Mouse (Mus musculus): ENCODE measurements at regions not wholly inside any gene's neighbourhood (a gene's known extent, or its start where the extent isn't known, plus 50 kb on each side); places are given as distances from the start of the nearest gene placed in this dataset.

DNA sequence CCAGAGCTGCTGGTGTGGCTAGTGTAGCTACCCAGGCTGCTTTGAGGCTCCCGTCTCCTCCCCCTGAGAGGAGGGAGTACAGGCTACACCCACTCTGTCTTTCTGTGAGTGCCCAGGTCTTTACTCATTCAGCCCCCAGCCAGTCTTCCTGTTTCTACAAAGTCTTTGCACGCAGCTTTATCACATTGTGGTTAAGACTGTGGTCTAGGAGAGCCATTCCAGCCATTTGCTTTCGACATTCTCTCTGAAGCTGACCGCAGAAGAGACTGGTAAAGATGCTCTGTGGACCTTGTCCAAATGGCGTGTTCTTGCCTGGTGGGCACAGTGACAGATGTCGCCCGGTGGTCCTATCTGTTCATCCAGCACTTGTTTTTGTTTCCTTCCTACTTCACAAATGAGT lies 62.0 kb downstream of the Tpra1 start:
- H3K4me3 ChIP-seq, result no peak overlapping the region
- no peak overlapping the region for H3K9ac ChIP-seq
- WGBS, result 73% methylated on average over 7 of the region's 7 CpGs
- H3K36me3 ChIP-seq, result no peaks in the 10 kb centered on the region
- H3K9me3 ChIP-seq (replicated peaks), result no peaks in the 10 kb centered on the region
- ATAC-seq (ENCODE audit: insufficient number of reproducible peaks, low FRiP score), result no peak
- H3K4me2 ChIP-seq, result no peak overlapping the region
- H3K4me1 ChIP-seq (replicated peaks), result peaks cover 28% of the 10 kb centered on the region
- no peak overlapping the region for H3K27ac ChIP-seq (ENCODE audit: poor library complexity, severe bottlenecking)
- H3K27me3 ChIP-seq (replicated peaks), result no peaks in the 10 kb centered on the region

DNA sequence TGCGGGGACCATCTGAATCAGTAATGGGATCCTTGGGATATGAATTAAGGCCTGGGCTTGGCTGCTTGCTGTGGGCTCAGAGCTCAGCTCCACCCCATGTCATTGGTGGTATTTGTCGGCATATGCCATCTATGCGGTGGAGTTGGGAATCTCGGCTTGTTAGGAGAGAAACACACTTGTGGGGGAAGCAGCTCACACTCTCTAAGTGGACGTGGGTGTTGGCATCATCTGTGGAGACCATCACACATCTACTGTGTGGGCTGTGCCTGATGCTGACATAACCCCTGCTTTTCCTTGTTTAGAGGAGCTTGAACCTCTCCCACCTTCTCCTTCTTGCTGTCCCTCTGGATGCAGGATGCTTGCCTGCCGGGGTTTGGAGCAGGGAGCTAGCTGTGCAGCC lies 62.9 kb downstream of the Tpra1 start:
- H3K36me3 ChIP-seq, result no peaks in the 10 kb centered on the region
- H3K9me3 ChIP-seq (replicated peaks), result no peaks in the 10 kb centered on the region
- H3K9ac ChIP-seq, result no peak overlapping the region
- H3K27me3 ChIP-seq (replicated peaks), result no peaks in the 10 kb centered on the region
- H3K4me1 ChIP-seq (replicated peaks), result peaks cover 21% of the 10 kb centered on the region
- H3K4me2 ChIP-seq, result no peak overlapping the region
- ATAC-seq (ENCODE audit: insufficient number of reproducible peaks, low FRiP score), result no peak
- 78% methylated on average over 6 of the region's 6 CpGs for WGBS
- H3K4me3 ChIP-seq, result no peak overlapping the region
- H3K27ac ChIP-seq (ENCODE audit: poor library complexity, severe bottlenecking), result no peak overlapping the region

DNA sequence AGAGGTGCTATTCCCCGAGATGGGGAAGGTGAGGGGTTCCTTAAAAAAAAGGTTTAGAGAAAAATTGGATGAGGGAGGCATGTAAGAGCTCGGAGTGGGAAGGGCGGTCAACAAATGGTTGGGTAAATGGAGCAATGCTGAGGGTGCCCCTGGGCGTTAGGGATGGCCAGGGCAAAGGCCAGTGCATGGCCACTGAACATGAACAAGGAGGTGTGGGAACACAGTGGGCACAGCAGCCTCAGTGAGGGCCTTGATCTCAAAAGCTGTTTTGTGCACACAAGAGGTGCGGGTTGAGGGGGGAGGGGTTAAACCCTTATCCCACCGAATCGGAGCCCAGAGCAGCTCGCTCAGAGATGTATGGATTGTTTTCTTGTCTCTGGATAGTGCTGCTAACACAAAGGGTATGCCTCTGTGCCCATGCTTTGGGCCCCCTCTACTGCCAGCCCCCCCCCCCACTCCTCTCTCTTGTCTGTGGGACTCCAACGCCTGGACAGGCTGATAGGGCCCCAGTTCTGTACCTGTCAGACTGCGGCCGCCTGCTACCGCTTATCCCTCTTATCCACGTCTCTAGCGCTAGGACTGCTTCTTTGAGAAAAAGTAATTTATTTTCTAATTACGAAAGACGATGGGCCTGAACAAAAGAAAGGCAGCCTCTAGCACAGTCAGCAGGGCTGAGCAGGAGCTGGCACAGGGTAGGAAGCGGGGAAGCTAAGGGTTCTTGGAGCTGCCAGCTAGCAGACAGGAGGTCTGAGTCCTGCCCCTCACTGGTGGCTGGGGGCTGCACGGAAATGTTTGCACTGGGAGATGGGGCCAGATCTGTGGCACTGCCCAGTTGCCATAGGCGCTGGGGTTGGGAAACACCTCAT lies 63.5 kb downstream of the Tpra1 start:
- H3K9ac ChIP-seq, result no peak overlapping the region
- no peak overlapping the region for H3K4me3 ChIP-seq
- peaks cover 14% of the 10 kb centered on the region for H3K4me1 ChIP-seq (replicated peaks)
- no peaks in the 10 kb centered on the region for H3K9me3 ChIP-seq (replicated peaks)
- H3K36me3 ChIP-seq, result no peaks in the 10 kb centered on the region
- H3K27me3 ChIP-seq (replicated peaks), result no peaks in the 10 kb centered on the region
- no peak for ATAC-seq (ENCODE audit: insufficient number of reproducible peaks, low FRiP score)
- no peak overlapping the region for H3K4me2 ChIP-seq
- no peak overlapping the region for H3K27ac ChIP-seq (ENCODE audit: poor library complexity, severe bottlenecking)
- WGBS, result 59% methylated on average over 19 of the region's 19 CpGs

DNA sequence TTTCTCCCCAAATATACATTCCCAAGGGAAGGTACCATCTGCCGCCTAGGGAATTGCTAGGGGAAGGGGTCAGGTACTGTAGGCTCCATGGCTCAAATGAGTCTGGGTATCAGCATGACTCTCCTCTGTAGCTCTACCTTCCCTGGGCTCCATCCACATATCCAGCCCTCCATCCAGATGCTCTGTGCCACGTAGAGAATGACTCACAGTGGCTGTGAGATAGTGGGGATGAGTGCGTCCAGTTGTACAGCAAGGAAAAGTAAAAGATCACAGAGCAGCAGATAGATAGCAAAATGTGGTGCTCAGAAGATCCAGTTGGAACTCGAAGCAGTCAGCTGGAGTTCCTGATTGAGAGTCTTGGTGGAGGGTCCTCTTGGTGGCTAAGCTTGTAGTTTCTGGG lies 64.5 kb downstream of the Tpra1 start:
- Histone ChIP-seq H3K27me3 (replicated peaks) (no peaks in the 10 kb centered on the region), H3K27ac (ENCODE audit: poor library complexity, severe bottlenecking) (no peak overlapping the region), H3K4me3 (no peak overlapping the region), H3K4me2 (no peak overlapping the region), H3K9ac (no peak overlapping the region), H3K4me1 (replicated peaks) (peaks cover 7% of the 10 kb centered on the region), H3K36me3 (no peaks in the 10 kb centered on the region), H3K9me3 (replicated peaks) (no peaks in the 10 kb centered on the region)
- 47% methylated on average over 4 of the region's 4 CpGs for WGBS
- no peak for ATAC-seq (ENCODE audit: insufficient number of reproducible peaks, low FRiP score)

- ATAC-seq (ENCODE audit: insufficient number of reproducible peaks, low FRiP score), result no peak; the same call in 1 of the 2 replicates
- peaks cover 4% of the 10 kb centered on the region; the same call in 1 of the 2 replicates for H3K27me3 ChIP-seq (replicated peaks)
- H3K27ac ChIP-seq (ENCODE audit: poor library complexity, severe bottlenecking), result no peak overlapping the region
- 0 out of 2 replicates have a peak, but pooled peaks cover 7% of the 10 kb centered on the region for H3K4me1 ChIP-seq (replicated peaks)
- no peak overlapping the region for H3K9ac ChIP-seq
- H3K4me2 ChIP-seq, result no peak overlapping the region
- H3K4me3 ChIP-seq, result no peak overlapping the region
- no peaks in the 10 kb centered on the region for H3K36me3 ChIP-seq
- H3K9me3 ChIP-seq (replicated peaks), result no peaks in the 10 kb centered on the region
- 66% methylated on average over 4 of the region's 4 CpGs for WGBS
Observed at GRCm38 (mm10) chr6:88968842-88969241, 66.8 kb downstream of the Tpra1 start.

DNA sequence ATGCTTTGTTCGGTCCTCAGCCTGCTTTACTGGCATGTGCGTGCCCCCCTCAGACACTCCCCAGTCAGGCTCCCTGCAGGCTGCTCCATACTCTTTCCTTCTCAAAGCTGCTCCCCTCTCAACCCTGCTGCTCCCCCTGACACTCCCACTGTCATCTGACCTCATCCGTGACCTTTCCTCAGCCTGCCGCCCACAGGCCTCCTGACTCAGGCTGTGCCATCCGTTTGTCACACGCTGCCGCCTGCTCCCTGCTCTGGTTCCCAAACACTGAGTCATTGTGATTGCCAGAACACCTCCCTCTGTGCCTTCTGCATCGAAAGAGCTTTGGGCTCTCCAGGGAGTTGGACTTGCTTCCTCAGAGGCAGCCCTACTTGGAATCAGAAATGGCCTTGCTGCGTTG lies 69.7 kb downstream of the Tpra1 start:
- Histone ChIP-seq H3K4me2 (no peak overlapping the region), H3K4me3 (no peak overlapping the region), H3K4me1 (replicated peaks) (peaks cover 11% of the 10 kb centered on the region; the same call in 1 of the 2 replicates), H3K9me3 (replicated peaks) (no peaks in the 10 kb centered on the region), H3K27ac (ENCODE audit: poor library complexity, severe bottlenecking) (no peak overlapping the region), H3K36me3 (no peaks in the 10 kb centered on the region), H3K9ac (no peak overlapping the region), H3K27me3 (replicated peaks) (peaks cover 15% of the 10 kb centered on the region; the same call in 1 of the 2 replicates)
- no peak for ATAC-seq (ENCODE audit: insufficient number of reproducible peaks, low FRiP score)
- 31% methylated on average over 9 of the region's 9 CpGs for WGBS

GRCm38 (mm10) chr6:88974457-88974856 lies 72.4 kb downstream of the Tpra1 start:
- Histone ChIP-seq H3K9ac (no peak overlapping the region), H3K4me3 (no peak overlapping the region), H3K27me3 (replicated peaks) (peaks cover 32% of the 10 kb centered on the region), H3K4me2 (no peak overlapping the region), H3K36me3 (no peaks in the 10 kb centered on the region), H3K4me1 (replicated peaks) (peaks cover 14% of the 10 kb centered on the region; the same call in 1 of the 2 replicates), H3K9me3 (replicated peaks) (no peaks in the 10 kb centered on the region), H3K27ac (ENCODE audit: poor library complexity, severe bottlenecking) (no peak overlapping the region)
- no peak for ATAC-seq (ENCODE audit: insufficient number of reproducible peaks, low FRiP score)
- 66% methylated on average over 7 of the region's 7 CpGs for WGBS

DNA sequence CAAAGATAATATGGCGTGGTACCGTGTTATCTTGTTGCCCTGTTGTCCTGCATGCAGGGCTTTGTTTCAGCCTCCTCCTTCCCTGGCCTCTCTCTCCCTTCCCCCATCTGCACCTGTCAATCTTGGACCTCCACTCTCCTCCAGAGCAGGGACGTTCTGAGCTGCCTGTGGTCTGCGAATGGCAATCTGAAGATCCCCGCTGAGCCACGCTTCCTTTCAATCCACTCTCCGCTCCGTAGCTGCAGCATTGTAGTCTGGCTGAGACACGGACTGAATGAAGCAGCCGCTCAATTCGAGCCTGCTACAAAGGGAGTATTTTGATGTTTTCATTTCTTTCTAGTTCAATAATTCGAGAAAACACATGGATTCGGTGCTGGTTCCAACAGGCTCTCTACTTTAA lies 74.5 kb downstream of the Tpra1 start:
- H3K27me3 ChIP-seq (replicated peaks), result peaks cover 37% of the 10 kb centered on the region
- no peak overlapping the region for H3K4me3 ChIP-seq
- 9% methylated on average over 13 of the region's 13 CpGs for WGBS

GRCm38 (mm10) chr6:88976994-88977393 lies 74.9 kb downstream of the Tpra1 start:
- Histone ChIP-seq H3K27me3 (replicated peaks) (peaks cover 39% of the 10 kb centered on the region), H3K9me3 (replicated peaks) (no peaks in the 10 kb centered on the region), H3K27ac (ENCODE audit: poor library complexity, severe bottlenecking) (no peak overlapping the region), H3K36me3 (no peaks in the 10 kb centered on the region), H3K9ac (no peak overlapping the region), H3K4me3 (no peak overlapping the region), H3K4me2 (no peak overlapping the region), H3K4me1 (replicated peaks) (peaks cover 13% of the 10 kb centered on the region)
- no peak for ATAC-seq (ENCODE audit: insufficient number of reproducible peaks, low FRiP score)
- WGBS, result under 1% methylated on average over 8 of the region's 8 CpGs

More for the DNA sequence above, 74.5 kb downstream of the Tpra1 start:
- H3K27ac ChIP-seq (ENCODE audit: poor library complexity, severe bottlenecking), result no peak overlapping the region
- H3K9ac ChIP-seq, result no peak overlapping the region
- no peak overlapping the region for H3K4me2 ChIP-seq
- H3K9me3 ChIP-seq (replicated peaks), result no peaks in the 10 kb centered on the region
- H3K36me3 ChIP-seq, result no peaks in the 10 kb centered on the region
- peaks cover 17% of the 10 kb centered on the region for H3K4me1 ChIP-seq (replicated peaks)
- ATAC-seq (ENCODE audit: insufficient number of reproducible peaks, low FRiP score), result no peak

GRCm38 (mm10) chr6:88978970-88979369 lies 76.9 kb downstream of the Tpra1 start:
- Histone ChIP-seq H3K9me3 (replicated peaks) (no peaks in the 10 kb centered on the region), H3K27me3 (replicated peaks) (peaks cover 33% of the 10 kb centered on the region), H3K36me3 (no peaks in the 10 kb centered on the region), H3K4me2 (no peak overlapping the region), H3K27ac (ENCODE audit: poor library complexity, severe bottlenecking) (no peak overlapping the region), H3K4me1 (replicated peaks) (peaks cover 13% of the 10 kb centered on the region), H3K9ac (no peak overlapping the region), H3K4me3 (no peak overlapping the region)
- ATAC-seq (ENCODE audit: insufficient number of reproducible peaks, low FRiP score), result no peak
- 58% methylated on average over 4 of the region's 4 CpGs for WGBS

DNA sequence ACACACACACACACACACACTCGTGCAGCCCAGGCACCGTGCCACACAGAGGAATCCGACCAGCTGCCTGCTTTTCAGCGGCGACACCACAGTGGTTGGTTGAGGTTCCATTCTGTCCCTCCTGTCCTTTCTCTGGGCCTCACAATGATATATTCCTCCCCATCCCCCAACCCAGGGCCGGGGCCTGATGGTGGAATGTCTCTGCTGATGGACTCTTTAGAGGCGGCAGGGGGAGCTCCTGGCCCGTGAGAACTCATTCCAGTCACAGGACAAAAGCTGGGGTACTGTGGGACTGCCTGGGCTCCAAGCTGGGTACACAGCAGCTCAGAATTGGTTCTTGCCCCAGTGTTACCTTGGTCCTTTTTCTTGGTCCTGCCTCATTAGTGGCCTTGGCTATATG lies 78.1 kb downstream of the Tpra1 start:
- no peak overlapping the region for H3K4me3 ChIP-seq
- 12% methylated on average over 8 of the region's 8 CpGs for WGBS
- no peak for ATAC-seq (ENCODE audit: insufficient number of reproducible peaks, low FRiP score)

DNA sequence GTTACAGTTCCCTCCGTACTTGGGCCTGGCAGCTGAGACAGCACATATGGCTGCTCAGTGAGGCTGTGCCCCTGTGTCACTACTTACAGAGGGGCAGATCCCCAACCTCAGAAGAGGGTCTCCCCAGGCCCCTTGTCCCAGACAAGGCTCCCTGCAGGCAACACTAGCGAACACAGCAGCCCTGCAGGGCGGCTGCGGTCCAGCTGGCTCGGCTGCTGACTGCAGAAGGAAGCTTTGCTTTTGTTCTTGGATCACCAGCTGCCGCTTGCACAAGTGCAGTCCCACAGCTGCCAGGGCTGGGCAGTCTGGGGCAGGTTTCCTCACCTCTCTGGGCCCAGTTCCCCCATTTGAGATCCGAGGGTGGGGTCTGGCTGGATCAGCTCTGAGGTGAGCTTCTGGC lies 79.5 kb downstream of the Tpra1 start:
- Histone ChIP-seq H3K9me3 (replicated peaks) (no peaks in the 10 kb centered on the region), H3K27ac (ENCODE audit: poor library complexity, severe bottlenecking) (no peak overlapping the region), H3K36me3 (no peaks in the 10 kb centered on the region), H3K4me1 (replicated peaks) (peaks cover 10% of the 10 kb centered on the region), H3K9ac (no peak overlapping the region), H3K4me3 (no peak overlapping the region), H3K27me3 (replicated peaks) (peaks cover 32% of the 10 kb centered on the region), H3K4me2 (no peak overlapping the region)
- 25% methylated on average over 7 of the region's 7 CpGs for WGBS
- ATAC-seq (ENCODE audit: insufficient number of reproducible peaks, low FRiP score), result no peak

More for the DNA sequence above, 78.1 kb downstream of the Tpra1 start:
- no peak overlapping the region for H3K4me2 ChIP-seq
- no peaks in the 10 kb centered on the region for H3K9me3 ChIP-seq (replicated peaks)
- H3K36me3 ChIP-seq, result no peaks in the 10 kb centered on the region
- peaks cover 33% of the 10 kb centered on the region for H3K27me3 ChIP-seq (replicated peaks)
- H3K4me1 ChIP-seq (replicated peaks), result peaks cover 13% of the 10 kb centered on the region
- no peak overlapping the region for H3K27ac ChIP-seq (ENCODE audit: poor library complexity, severe bottlenecking)
- H3K9ac ChIP-seq, result no peak overlapping the region
